Mouse (Mus musculus) spleen, adult 12 weeks (tissue): ENCODE data around the gene Hes7.

Experiments
- DNase-seq: peaks from one replicate; pipeline ENCODE4 v3.0.0; 2022; ENCODE audit warnings: low spot score

The Hes7 gene

GRCm38 (mm10) chr11:69119446-69120155 lies 603 bp upstream of the Hes7 start:
- no peak for DNase-seq

- DNase-seq: no peak
Observed at GRCm38 (mm10) chr11:69121001-69121740, 967 bp downstream of the Hes7 start.

- DNase-seq: no peak
Observed at GRCm38 (mm10) chr11:69121741-69122335, 1.6 kb downstream of the Hes7 start.

- peak; percentile 66 for DNase-seq
Observed at GRCm38 (mm10) chr11:69122336-69122951, 2.2 kb downstream of the Hes7 start, which contains the start of gene 9130213A22Rik. Gene 9130213A22Rik (minus strand): TSS chr11:69122589.

GRCm38 (mm10) chr11:69123056-69123692 lies 3.0 kb downstream of the Hes7 start:
- DNase-seq: peak; percentile 83

GRCm38 (mm10) chr11:69123693-69124497 lies 3.7 kb downstream of the Hes7 start:
- peak; percentile 78 for DNase-seq

GRCm38 (mm10) chr11:69124498-69124847 lies 4.3 kb downstream of the Hes7 start:
- DNase-seq: peak; percentile 44

- peak; percentile 73 for DNase-seq
Observed at GRCm38 (mm10) chr11:69125041-69125851, 5.0 kb downstream of the Hes7 start.

GRCm38 (mm10) chr11:69125852-69125918 lies 5.5 kb downstream of the Hes7 start, which contains the start of gene Aloxe3:
Gene Aloxe3 (plus strand): TSS chr11:69125896.
- no peak for DNase-seq

GRCm38 (mm10) chr11:69125919-69126705 lies 5.9 kb downstream of the Hes7 start:
- DNase-seq: no peak

GRCm38 (mm10) chr11:69126706-69127095 lies 6.5 kb downstream of the Hes7 start:
- DNase-seq: no peak

- DNase-seq: no peak
Observed at GRCm38 (mm10) chr11:69128426-69129122, 8.4 kb downstream of the Hes7 start.

GRCm38 (mm10) chr11:69133566-69133922 lies 13.3 kb downstream of the Hes7 start:
- no peak for DNase-seq

GRCm38 (mm10) chr11:69133923-69134621 lies 13.9 kb downstream of the Hes7 start:
- DNase-seq: no peak

GRCm38 (mm10) chr11:69134622-69134968 lies 14.4 kb downstream of the Hes7 start:
- no peak for DNase-seq

GRCm38 (mm10) chr11:69135361-69135760 lies 15.2 kb downstream of the Hes7 start:
- no peak for DNase-seq

GRCm38 (mm10) chr11:69147546-69147945 lies 27.3 kb downstream of the Hes7 start:
- no peak for DNase-seq

GRCm38 (mm10) chr11:69148451-69148960 lies 28.3 kb downstream of the Hes7 start:
- DNase-seq: no peak

GRCm38 (mm10) chr11:69149728-69150127 lies 29.5 kb downstream of the Hes7 start:
- DNase-seq: no peak
